Mouse (Mus musculus): ENCODE measurements around the gene Hdac9.

Gene Hdac9

GRCm38 (mm10) chr12:34916995-34917394 is at the start of gene Hdac9:
Gene Hdac9 (minus strand): TSS chr12:34917095.
- no peak for DNase-seq (ENCODE audit: low spot score in 2 of 2)

- DNase-seq (ENCODE audit: low spot score in 2 of 2) = no peak
These were observed 32.3 kb upstream of the Hdac9 start for GRCm38 (mm10) chr12:34949066-34949706.

GRCm38 (mm10) chr12:34937918-34938317 is 21.0 kb upstream of the Hdac9 start:
- DNase-seq (ENCODE audit: low spot score in 2 of 2) = no peak

- no peak for DNase-seq (ENCODE audit: low spot score in 2 of 2)
These were observed 8.9 kb downstream of the Hdac9 start for GRCm38 (mm10) chr12:34908008-34908407.

- peak in 1 of 2 experiments; percentile 56 for DNase-seq (ENCODE audit: low spot score in 2 of 2)
These were observed 9.4 kb downstream of the Hdac9 start for GRCm38 (mm10) chr12:34907506-34907850.

GRCm38 (mm10) chr12:34906704-34907505 is 10.0 kb downstream of the Hdac9 start:
- DNase-seq (ENCODE audit: low spot score in 2 of 2) = peak; percentile 40 to 42

- DNase-seq (ENCODE audit: low spot score in 2 of 2) = no peak
These were observed 10.6 kb downstream of the Hdac9 start for GRCm38 (mm10) chr12:34906376-34906703.

GRCm38 (mm10) chr12:34900241-34900640 is 16.7 kb downstream of the Hdac9 start:
- DNase-seq (ENCODE audit: low spot score in 2 of 2) = no peak

- DNase-seq (ENCODE audit: low spot score in 2 of 2) = no peak
These were observed 22.0 kb downstream of the Hdac9 start for GRCm38 (mm10) chr12:34894867-34895266.

- no peak for DNase-seq (ENCODE audit: low spot score in 2 of 2)
These were observed 28.2 kb downstream of the Hdac9 start for GRCm38 (mm10) chr12:34888694-34889093.

GRCm38 (mm10) chr12:34874926-34875325 is 42.0 kb downstream of the Hdac9 start:
- no peak for DNase-seq (ENCODE audit: low spot score in 2 of 2)

GRCm38 (mm10) chr12:34871028-34871427 is 45.9 kb downstream of the Hdac9 start:
- DNase-seq (ENCODE audit: low spot score in 2 of 2) = peak; percentile 13 to 15

GRCm38 (mm10) chr12:34841196-34841595 is 75.7 kb downstream of the Hdac9 start:
- DNase-seq (ENCODE audit: low spot score in 2 of 2) = no peak

GRCm38 (mm10) chr12:34837318-34837717 is 79.6 kb downstream of the Hdac9 start:
- no peak for DNase-seq (ENCODE audit: low spot score in 2 of 2)

- no peak for DNase-seq (ENCODE audit: low spot score in 2 of 2)
These were observed 80.0 kb downstream of the Hdac9 start for GRCm38 (mm10) chr12:34836864-34837263.

GRCm38 (mm10) chr12:34836085-34836484 is 80.8 kb downstream of the Hdac9 start:
- DNase-seq (ENCODE audit: low spot score in 2 of 2) = no peak

GRCm38 (mm10) chr12:34835493-34835892 is 81.4 kb downstream of the Hdac9 start:
- DNase-seq (ENCODE audit: low spot score in 2 of 2) = no peak

GRCm38 (mm10) chr12:34828684-34829083 is 88.2 kb downstream of the Hdac9 start:
- DNase-seq (ENCODE audit: low spot score in 2 of 2) = no peak

- no peak for DNase-seq (ENCODE audit: low spot score in 2 of 2)
These were observed 90.0 kb downstream of the Hdac9 start for GRCm38 (mm10) chr12:34826931-34827330.

GRCm38 (mm10) chr12:34820229-34820628 is 96.7 kb downstream of the Hdac9 start:
- DNase-seq (ENCODE audit: low spot score in 2 of 2) = no peak

GRCm38 (mm10) chr12:34811673-34812613 is 105.0 kb downstream of the Hdac9 start:
- DNase-seq (ENCODE audit: low spot score in 2 of 2) = no peak

- DNase-seq (ENCODE audit: low spot score in 2 of 2) = no peak
These were observed 106.7 kb downstream of the Hdac9 start for GRCm38 (mm10) chr12:34810221-34810620.
